Mouse (Mus musculus): Measurements from ENCODE around the gene Shd.
A peak's percentile ranks its signal among the peaks of the same experiment; 100 is the strongest.

The Shd gene

DNA sequence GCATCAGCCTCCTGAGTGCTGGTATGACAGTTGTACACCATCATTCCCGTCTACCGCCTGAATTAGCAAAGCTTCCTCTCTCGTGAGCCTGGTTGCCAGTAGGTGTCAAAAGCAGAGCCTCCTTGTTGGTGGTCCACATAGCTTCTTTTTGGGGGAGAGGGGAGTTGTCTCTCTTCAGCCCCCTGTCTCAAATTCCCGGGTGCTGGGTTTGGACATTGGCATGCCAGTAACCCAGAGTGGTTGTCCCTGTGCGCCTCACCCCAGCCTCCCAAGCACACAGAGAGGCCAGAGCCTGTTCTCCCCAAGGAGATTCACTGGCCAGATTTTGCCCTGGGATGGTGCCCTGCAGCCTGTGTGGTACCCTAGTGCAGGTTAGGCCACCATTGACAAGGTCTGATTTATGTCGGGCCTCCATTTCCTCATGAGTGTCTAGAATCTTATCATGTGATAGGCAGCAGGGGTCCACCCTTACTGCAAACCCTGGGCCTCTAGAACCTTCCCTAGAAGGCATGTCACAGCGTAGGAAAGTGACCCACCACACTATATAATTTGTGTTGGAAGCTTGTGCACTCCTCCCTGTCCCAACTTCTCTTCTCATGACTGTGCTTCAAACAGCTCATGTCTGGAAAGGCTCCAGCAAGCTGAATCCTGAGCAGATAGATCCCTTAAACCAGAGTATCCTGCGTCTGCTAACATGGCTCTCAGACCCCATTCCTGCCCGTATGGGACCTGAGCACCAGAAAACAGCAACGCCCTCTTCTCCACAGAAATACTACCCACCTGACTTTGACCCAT lies 10.1 kb upstream of the Shd start:
- no peak for DNase-seq

DNA sequence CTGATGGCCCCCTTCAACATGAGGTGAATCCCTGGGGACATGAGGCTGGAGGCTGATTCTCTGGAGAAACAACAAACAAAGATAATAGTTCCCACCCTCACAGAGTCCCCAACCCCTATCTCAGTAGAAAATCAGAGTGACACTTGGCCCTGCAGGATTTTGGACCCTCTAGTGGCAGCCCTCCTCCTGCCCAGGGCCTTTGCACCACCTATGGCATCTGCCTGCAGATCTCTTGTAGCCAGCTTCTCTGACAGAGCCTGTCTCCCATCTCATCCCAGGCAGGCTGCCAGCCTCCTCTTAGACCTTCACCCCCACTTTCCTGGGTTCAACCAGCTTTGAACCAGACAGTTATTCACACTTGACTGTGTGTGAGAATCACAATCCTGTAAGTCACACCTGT lies 9.5 kb upstream of the Shd start:
- DNase-seq = no peak

DNA sequence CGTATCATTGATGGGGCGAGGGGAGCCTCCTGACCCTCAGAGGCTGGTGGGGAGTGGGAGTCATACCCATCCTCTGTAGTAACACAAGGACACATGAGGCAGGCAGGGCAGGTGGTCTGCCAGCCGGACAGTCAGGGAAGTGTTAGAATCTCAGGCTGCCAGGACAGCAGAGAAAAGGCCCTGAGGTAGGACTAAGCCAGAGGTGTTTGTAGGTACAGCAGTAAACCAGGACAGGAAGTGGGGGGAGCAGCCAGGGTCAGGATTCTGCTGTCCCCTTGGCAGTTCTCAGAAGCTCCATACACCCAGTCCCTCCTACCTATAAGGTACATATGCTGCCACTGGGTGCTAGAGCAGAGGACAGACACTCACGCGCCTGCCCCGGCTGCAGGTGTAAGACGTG lies 8.6 kb upstream of the Shd start:
- DNase-seq = no peak

DNA sequence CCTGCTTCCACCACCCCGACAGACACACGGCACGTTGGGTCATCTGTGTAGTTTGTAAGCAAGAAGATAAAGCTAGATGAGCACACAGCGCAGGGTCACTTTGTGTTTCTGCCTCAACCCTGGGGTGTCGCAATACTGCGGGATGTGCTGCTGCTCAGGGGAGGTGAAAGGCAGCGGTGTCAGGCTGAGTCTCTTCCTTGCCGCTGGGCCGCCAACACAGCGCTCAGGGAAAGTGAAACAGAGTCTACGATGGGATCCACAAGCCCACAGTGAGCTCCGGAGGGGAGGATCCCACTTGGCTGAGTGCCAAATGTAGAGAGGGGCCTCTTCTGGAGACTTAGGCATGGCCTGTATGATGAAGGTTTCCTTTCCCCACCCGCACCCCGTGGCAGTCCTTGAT lies 7.1 kb upstream of the Shd start:
- DNase-seq = no peak

GRCm38 (mm10) chr17:55964496-55964895 lies 5.8 kb upstream of the Shd start:
- no peak for DNase-seq

DNA sequence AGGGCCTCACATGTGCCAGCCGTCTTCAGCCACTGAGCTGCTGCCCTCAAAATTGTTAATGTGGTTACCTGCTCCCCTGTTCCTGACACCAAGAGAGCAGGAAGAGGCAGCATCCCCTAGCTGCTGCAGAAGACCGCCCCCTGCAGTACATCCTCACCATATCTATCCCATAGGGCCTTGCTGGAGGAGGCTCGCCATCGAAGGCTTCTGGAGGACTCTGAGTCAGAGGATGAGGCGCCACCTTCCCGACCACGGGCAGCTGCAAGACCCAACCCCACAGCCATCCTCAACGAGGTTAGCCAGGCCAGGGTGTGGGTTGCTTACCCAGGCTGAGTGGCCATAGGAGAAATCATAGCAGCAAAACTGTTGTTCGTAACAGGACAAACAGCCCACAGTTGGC lies 5.3 kb upstream of the Shd start:
- DNase-seq = no peak

- no peak for DNase-seq
These were observed 3.1 kb upstream of the Shd start for GRCm38 (mm10) chr17:55967186-55967585.

DNA sequence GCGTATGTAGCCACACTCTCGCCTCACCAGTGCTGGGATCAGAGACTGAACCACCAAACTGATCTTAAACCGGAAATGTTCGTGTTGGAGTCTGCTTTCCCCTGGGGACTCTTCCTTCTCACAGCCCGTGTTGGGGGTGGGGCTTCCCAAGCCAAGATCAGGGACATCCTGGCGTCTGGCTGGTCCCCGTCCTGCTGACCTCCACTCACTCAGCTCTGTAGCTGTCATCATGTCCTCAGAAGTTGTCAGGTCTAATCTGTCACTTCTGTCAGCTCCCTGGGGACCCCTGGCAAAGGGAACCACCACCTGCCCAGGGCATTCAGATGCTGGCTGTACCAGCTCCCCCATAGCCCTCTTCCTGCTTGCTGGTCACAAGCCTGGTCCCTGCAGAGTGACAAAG lies 2.1 kb upstream of the Shd start:
- no peak for DNase-seq

DNA sequence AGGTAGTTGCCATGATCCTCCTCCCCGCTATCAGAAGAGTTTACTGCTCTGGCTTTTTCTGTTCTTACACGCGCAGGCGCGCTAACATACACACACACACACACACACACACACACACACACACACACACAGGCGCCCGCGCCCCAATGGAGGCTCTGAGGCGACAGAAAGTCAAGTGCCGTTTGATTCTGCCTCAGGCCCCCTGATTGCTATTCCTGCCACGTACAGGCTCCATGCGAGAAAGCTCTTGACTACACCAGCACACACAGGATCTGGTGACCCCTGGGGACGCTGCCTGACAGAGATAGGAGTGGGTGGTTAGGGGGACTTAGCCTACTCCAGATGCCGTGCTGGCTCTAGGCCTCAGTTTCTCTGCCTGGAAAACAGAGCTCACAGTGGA lies 707 bp upstream of the Shd start:
- DNase-seq = no peak

DNA sequence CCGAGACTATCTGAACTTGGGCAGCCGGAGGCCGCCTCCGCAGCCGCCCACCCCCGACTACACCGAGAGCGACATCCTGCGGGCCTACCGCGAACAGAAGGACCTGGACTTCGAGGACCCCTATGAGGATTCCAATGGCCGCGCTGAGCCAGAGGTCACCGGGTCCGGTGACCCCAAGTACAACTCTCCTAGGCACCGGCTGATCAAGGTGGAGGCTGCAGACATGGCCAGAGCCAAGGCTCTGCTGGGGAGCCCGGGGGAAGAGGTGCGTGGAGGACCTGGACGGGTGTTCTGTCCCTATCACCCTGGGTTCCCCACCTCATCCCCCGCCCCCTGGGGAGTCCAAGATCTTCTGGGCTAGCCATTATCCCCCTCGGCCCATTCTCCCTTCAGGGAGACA lies 1.2 kb downstream of the Shd start:
- DNase-seq = no peak

GRCm38 (mm10) chr17:55976255-55976862 lies 6.1 kb downstream of the Shd start:
- peak; percentile 74 for DNase-seq

DNA sequence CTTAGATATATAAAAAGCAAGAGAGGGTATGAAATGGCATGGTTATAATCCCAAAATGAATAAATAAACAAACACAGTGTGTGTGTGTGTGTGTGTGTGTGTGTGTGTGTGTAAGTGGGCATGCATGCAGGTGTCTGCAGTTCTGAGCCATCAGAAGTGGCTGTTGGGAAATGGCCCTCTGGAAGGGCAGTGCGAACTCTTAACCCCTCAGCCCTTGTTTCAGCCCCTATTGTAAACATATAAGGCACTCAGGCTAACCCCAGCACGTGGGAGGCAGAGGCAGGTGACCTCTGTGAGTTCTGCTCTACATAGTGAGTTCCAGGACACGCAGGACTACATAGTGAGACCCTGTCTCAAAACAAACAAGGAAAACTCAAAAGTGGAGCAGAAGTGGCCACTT lies 7.0 kb downstream of the Shd start:
- no peak for DNase-seq

DNA sequence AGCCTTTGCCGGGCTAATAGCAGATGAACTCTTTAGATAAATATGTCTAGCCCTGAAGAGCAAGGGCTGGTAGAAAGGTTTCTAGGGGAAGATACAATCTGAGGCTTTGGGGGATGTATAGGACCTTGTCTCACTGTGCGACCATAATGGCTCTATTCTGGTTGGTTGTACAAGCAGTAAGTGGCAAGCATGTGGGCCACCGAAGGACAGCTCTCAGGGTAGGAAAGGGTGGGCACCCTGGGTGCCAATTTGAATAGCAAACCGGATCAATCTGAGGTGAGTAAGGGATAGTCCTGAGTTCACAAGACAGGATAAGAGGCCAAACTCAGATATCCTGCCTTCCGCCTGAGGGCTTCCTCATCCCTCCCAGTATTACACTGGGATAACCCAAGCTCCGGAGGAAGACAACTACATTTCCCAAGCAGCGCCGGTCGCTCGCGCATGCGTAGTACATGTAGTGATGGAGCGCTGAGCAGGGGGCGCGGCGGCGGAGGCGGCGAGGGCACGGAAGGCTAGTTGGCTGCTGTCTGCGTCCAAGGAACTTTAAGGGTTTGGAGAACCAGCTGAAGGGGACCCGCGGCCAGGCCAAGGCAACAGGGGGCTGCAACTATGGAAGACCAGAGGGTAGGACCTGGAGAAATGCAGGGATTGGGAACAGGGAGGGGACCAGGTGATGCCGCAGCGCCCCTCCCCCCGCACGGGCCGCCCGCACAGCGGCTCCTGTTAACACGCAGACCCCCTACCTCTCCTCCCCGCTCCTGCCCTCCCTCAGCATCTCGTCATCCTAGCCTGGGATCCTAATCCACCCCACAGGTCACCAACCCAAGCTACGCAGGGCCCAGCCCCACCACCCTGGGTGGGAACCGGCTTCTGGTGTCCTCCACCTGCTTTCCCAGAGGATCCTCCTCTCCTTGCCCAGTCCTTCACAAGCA lies 16.0 kb downstream of the Shd start, which contains the start of gene Fsd1:
TSS of gene Fsd1 (plus strand) at position 480 of the 932 bp plus-strand sequence.
- peak; percentile 32 for DNase-seq

- no peak for DNase-seq
These were observed 20.1 kb downstream of the Shd start for GRCm38 (mm10) chr17:55990278-55990898.

DNA sequence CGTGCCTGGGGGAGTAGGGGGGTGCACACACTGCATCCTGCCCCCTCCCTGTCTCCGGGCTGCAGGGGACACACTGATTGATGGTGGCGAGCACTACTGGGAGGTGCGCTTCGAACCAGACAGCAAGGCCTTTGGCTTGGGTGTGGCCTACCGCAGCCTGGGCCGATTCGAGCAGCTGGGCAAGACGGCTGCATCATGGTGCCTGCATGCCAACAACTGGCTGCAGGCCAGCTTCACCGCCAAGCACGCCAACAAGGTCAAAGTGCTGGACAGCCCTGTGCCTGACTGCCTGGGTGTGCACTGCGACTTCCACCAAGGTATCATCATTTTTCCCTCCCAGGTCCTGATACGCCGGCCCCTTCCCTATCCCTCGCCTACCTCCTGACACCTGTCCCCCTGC lies 25.7 kb downstream of the Shd start:
- no peak for DNase-seq

DNA sequence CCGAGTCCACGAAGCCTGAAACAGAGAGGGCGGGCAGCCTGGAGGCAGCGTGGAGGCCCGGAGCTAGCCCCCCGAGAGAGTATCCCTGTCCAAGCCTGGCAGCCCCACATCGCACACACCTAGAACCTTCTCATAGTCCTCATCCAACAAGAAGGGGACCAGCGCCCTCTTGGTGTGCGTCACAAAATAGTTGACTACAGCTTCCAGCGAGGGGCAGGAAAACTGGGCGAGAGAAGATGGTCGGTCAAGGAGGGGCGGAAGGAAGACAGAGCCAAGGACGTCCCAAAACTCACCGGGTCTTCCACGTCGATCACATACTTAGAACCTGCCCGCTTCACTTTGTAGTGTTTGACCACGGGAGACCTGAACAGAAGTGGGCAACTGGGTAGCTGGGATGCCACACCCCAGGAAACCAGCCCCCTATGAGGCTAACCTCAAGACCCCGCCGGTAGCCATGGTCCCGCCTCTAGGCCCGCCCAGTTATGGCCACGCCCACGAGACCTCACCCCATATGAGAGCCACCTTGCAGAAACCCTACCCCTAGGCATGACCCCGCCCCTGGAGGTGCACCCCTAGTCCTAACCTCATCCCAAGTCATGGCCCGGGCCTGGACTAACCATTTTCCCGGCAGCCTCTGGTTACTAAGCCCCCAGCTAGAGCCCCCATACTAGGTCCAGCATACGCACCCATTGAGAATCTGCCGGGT lies 29.7 kb downstream of the Shd start:
- DNase-seq = no peak

GRCm38 (mm10) chr17:56003000-56003399 lies 32.7 kb downstream of the Shd start:
- no peak for DNase-seq

DNA sequence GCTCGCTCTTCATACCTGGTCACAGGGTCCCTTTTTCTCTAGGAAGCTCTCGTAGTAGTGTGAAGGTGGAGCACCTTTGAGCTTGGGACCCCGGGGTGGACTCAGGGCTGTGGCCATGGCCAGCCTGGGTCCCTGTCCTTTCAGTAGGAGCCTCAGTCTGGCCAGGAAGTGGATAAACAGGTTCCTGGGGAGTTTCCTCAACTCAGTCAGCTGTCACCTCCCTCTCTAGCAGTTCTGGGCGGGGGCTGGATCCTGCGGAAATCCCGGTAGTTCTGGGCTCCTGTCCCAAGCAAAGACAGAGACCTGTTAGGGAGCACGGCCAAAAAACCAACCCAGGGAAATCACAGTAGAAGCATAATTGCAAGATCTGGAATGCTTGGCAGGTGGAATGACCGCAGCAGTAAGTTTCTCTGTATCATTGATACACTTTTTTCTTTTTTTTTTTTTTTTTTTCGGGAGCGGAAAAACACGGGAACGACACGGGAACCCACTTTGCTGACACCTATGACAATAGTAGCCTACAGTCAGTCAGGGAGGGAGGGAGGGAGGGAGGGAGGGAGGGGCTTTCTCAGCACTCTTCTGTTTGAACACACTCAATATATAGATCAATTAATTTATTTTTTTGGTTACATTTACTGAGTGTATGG lies 35.3 kb downstream of the Shd start, which contains the start of the genes Stap2 and Mpnd:
TSS of gene Stap2 (minus strand) at position 170 of the 647 bp plus-strand sequence.
TSS of gene Mpnd (plus strand) at position 297 of the 647 bp plus-strand sequence.
- DNase-seq = no peak

DNA sequence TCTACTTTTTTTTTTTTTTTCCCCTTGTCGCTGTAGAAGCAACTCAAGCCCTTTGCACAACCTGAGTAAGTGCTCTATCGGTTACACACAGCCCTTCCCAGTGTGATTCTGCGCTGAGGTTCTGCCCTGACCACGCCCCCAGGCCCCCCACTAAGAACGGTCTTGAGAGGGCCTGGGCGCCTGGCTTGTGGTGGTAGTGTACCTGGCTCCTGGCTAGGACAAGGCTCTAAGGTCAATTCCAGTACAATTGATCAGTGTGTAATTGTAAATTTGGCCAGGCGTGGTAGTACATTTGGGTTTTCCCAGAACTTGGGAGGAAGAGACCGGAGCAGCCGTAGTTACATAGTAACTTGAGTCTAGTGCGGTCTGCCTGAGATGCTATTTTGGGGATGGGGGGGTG lies 36.7 kb downstream of the Shd start:
- DNase-seq = no peak

- no peak for DNase-seq
These were observed 37.4 kb downstream of the Shd start for GRCm38 (mm10) chr17:56007444-56008355.
